Mouse (Mus musculus) stomach, embryonic 15.5 days (tissue): Measurements from ENCODE around the gene H2-Ke6. TPM values are rescaled to one million over a fixed set of nuclear protein-coding genes. Genes with fewer than 3 reads are reported as not detected.
"Not testable (repeated sequence)": the region's sequence is repeated elsewhere in the genome, so short reads cannot be mapped to it uniquely, and the experiment has no call there.

ENCODE experiments used
- ATAC-seq: fragments of 200-750 bp; cut with Nextera tagmentation; 2 replicates; pipeline ENCODE4 v1.8.0; 2017; ENCODE audit warnings: low read depth, moderate number of reproducible peaks, moderate TSS enrichment; ENCODE audit not compliant: insufficient read depth, low FRiP score
- H3K27ac ChIP-seq: fragments of 300-500 bp; sonication (generic); 2 replicates; pipeline ENCODE4 v1.5.1; 2015; ENCODE audit warnings: mild to moderate bottlenecking, inconsistent platforms
- H3K27me3 ChIP-seq: fragments of 300-500 bp; sonication (generic); replicated peaks from 2 replicates; pipeline ENCODE4 v1.6.1; 2015; ENCODE audit warnings: inconsistent platforms
- H3K36me3 ChIP-seq: fragments of 300-500 bp; sonication (generic); 2 replicates; pipeline ENCODE4 v1.6.1; 2015; ENCODE audit warnings: inconsistent platforms
- H3K4me1 ChIP-seq: fragments of 300-500 bp; sonication (generic); 2 replicates; pipeline ENCODE4 v1.6.1; 2015; ENCODE audit warnings: inconsistent platforms
- H3K4me2 ChIP-seq: fragments of 300-500 bp; sonication (generic); 2 replicates; pipeline ENCODE4 v1.6.1; 2015; ENCODE audit warnings: mild to moderate bottlenecking, inconsistent platforms
- H3K4me3 ChIP-seq: fragments of 300-500 bp; sonication (generic); replicated peaks from 2 replicates; pipeline ENCODE4 v1.5.1; 2015; ENCODE audit warnings: inconsistent platforms
- H3K9ac ChIP-seq: fragments of 300-500 bp; sonication (generic); 2 replicates; pipeline ENCODE4 v1.6.1; 2015; ENCODE audit warnings: inconsistent platforms
- H3K9me3 ChIP-seq: fragments of 300-500 bp; sonication (generic); 2 replicates; pipeline ENCODE4 v1.6.1; 2016; ENCODE audit warnings: inconsistent platforms
- WGBS: fragments of 180-500 bp; shearing (Covaris S2); methylation state at CpG from one replicate; pipeline ENCODE4 v1.1.7; 2015; 5-methylcytosine and 5-hydroxymethylcytosine counted together
- polyA plus RNA-seq: library from polyadenylated mRNA; unstranded; fragments of >200 nt; fragmentation: Nextera tagmentation; extraction: Ambion mirVana; gene quantifications from 2 replicates; pipeline ENCODE4 v1.2.1, GENCODE M21; 2015

H2-Ke6 gene
- polyA plus RNA-seq, 1 experiment from 2014 or later = 50.8 TPM

DNA sequence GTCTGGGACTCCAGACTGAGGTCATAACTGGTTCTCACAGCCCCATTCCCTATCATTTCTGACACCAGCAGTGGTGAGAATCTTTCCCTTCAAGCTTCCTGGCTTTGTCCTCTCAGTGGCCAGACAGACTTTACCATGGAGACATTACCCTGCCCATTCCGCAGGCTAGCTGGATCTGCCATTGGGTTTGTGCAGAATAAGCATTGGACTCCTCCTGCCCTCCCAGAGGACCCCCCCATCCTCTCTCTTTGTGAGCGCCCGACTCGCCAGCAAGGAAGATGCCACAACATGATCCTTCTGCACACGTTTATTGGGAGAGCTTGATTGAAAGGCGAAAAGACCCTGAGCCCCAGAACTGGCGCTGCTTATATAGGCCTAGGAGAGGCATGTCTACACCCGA is 14.4 kb downstream of the H2-Ke6 start:
- Histone ChIP-seq H3K4me2 (no peak overlapping the region), H3K4me1 (no peaks in the 10 kb centered on the region), H3K9me3 (no peaks in the 10 kb centered on the region), H3K36me3 (no peaks in the 10 kb centered on the region), H3K4me3 (no peak overlapping the region), H3K9ac (no peak overlapping the region), H3K27ac (no peak overlapping the region), H3K27me3 (no peaks in the 10 kb centered on the region)
- 93% methylated on average over 8 of the region's 8 CpGs for WGBS
- ATAC-seq = no peak

DNA sequence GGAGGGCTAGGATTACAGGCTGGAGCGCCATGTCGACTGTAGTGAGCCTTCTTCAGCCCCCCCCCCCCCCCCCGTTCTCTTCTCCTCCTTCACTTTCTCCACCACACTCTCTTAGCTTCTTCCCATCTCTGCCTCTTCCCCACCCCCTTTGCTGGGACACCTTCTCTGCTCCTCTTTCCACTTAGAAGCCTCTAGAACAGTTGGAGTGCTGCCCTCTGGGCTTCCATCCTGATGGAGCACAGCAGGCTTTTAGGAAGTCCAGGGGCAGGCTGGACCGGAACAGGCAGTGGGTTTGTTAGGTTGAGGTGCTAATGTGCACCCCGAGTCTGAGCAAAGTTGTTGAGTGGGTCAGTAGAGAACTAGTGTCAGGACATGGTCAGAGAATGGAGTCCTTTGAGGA is 17.7 kb downstream of the H2-Ke6 start:
- H3K27me3 ChIP-seq = no peaks in the 10 kb centered on the region
- no peaks in the 10 kb centered on the region for H3K4me1 ChIP-seq
- no peak for ATAC-seq
- no peak overlapping the region for H3K4me3 ChIP-seq
- H3K9ac ChIP-seq = no peak overlapping the region
- H3K9me3 ChIP-seq = no peaks in the 10 kb centered on the region
- H3K36me3 ChIP-seq = no peaks in the 10 kb centered on the region
- no peak overlapping the region for H3K27ac ChIP-seq
- H3K4me2 ChIP-seq = no peak overlapping the region
- WGBS = 59% methylated on average over 5 of the region's 5 CpGs

DNA sequence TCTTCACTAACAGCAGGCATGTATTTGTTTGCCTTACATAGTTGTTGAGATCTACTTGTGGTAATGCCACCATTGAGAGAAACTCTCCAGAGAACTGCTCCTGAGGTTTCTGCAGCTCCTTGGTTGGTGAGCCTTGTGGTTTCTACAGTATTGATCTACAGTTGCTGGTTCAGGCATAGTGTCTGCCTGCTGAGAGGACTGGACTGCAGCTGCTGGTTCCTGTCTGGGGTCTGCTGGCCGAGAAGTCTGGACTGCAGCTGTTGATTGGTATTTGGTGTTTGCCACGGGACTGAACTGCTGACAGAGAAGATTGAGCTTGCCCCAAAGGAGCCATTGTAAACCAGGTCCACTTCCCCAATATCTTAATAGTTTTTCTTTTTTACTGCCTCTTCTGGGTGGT is 21.3 kb downstream of the H2-Ke6 start:
- H3K9ac ChIP-seq = no peak overlapping the region
- no peaks in the 10 kb centered on the region for H3K9me3 ChIP-seq
- H3K4me2 ChIP-seq = no peak overlapping the region
- 35% methylated on average over 2 of the region's 2 CpGs for WGBS
- ATAC-seq = no peak
- no peaks in the 10 kb centered on the region for H3K36me3 ChIP-seq
- no peak overlapping the region for H3K27ac ChIP-seq
- peaks cover 5% of the 10 kb centered on the region; the same call in 1 of the 2 replicates for H3K27me3 ChIP-seq
- no peak overlapping the region for H3K4me3 ChIP-seq
- H3K4me1 ChIP-seq = no peaks in the 10 kb centered on the region

DNA sequence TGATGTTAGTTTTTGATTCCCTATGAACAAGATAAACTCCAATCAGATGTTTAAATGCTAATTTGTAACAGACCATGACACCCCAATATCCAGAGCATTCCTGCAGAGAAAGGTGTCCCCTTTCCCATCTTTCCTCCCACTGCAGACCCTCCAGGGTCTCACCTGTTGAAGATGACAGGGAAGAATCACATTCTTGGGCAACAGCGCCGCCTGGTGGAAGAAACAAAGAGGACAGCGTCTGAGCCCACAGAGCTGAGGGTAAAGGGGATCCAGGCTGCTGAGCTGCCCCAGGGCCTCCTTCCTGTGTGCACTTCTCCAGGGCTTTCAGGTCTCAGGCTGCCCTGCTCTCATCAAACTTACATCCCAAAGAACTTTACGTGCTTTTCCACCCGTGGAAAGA is 24.4 kb downstream of the H2-Ke6 start:
- Histone ChIP-seq H3K4me3 (no peak overlapping the region), H3K4me2 (no peak overlapping the region), H3K36me3 (no peaks in the 10 kb centered on the region), H3K27me3 (peaks cover 17% of the 10 kb centered on the region; the same call in 1 of the 2 replicates), H3K9me3 (no peaks in the 10 kb centered on the region), H3K4me1 (peaks cover 8% of the 10 kb centered on the region), H3K27ac (no peak overlapping the region), H3K9ac (no peak overlapping the region)
- ATAC-seq = no peak
- 7% methylated on average over 5 of the region's 5 CpGs for WGBS

DNA sequence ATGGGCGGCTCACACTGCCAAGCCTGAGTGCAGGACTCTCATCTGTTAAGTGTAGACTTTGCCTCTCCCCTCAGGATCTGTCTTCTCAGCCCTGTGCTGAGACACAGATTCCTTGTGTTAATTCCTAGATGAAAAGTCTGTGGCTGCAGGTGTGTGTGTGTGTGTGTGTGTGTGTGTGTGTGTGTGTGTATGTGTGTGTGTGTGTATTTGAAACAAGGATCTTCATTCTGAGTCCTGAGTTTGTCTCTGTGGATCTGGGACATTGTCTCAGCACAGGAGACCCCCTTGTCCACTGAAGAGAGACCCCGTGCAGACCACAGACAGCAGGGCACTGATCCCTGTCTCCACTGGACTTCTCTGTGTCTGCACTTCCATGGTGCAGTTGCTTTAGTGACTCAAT is 27.1 kb downstream of the H2-Ke6 start:
- not testable (repeated sequence) for H3K9me3 ChIP-seq, ATAC-seq, H3K27ac ChIP-seq, H3K9ac ChIP-seq, H3K36me3 ChIP-seq, H3K4me1 ChIP-seq
- peaks cover 19% of the 10 kb centered on the region; the same call in 1 of the 2 replicates for H3K27me3 ChIP-seq
- WGBS = 52% methylated on average over 2 of the region's 2 CpGs
- peak overlapping the region; percentile 100 for H3K4me2 ChIP-seq
- H3K4me3 ChIP-seq = peak overlapping the region; percentile 59; the same call in 1 of the 2 replicates

DNA sequence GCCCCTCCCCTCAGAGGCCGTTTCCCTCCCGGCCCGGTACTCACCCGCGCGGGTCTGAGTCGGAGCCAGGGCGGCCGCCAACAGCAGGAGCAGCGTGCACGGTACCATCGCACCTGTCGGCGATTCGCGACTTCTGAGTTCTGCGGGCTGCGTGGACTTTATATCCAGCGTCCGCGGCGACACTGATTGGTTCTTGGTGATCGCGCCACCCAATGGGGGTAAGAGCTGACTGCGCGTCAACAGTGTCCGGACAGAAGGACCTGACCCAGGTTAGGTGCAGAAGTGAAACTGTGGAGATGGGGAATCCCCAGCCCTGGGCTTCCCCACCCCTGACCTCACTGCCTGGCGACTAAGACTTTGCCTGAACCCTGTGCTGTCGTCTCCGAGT is 27.7 kb downstream of the H2-Ke6 start, which contains the start of gene H2-K1:
H2-K1 (minus strand) TSS at position 198 of the 388 bp plus-strand sequence.
- H3K27ac ChIP-seq = no peak within 1 kb of the TSS
- H3K36me3 ChIP-seq = no peaks in the 10 kb centered on the region
- peak; percentile 95 for ATAC-seq
- peaks cover 8% of the 10 kb centered on the region for H3K4me1 ChIP-seq
- peak within 1 kb of the TSS; percentile 100 for H3K4me2 ChIP-seq
- H3K9me3 ChIP-seq = no peaks in the 10 kb centered on the region
- peak within 1 kb of the TSS; percentile 60 for H3K9ac ChIP-seq
- under 1% methylated on average over 28 of the region's 30 CpGs for WGBS
- H3K27me3 ChIP-seq = peaks cover 19% of the 10 kb centered on the region; the same call in 1 of the 2 replicates
- H3K4me3 ChIP-seq = peak within 1 kb of the TSS; percentile 59

DNA sequence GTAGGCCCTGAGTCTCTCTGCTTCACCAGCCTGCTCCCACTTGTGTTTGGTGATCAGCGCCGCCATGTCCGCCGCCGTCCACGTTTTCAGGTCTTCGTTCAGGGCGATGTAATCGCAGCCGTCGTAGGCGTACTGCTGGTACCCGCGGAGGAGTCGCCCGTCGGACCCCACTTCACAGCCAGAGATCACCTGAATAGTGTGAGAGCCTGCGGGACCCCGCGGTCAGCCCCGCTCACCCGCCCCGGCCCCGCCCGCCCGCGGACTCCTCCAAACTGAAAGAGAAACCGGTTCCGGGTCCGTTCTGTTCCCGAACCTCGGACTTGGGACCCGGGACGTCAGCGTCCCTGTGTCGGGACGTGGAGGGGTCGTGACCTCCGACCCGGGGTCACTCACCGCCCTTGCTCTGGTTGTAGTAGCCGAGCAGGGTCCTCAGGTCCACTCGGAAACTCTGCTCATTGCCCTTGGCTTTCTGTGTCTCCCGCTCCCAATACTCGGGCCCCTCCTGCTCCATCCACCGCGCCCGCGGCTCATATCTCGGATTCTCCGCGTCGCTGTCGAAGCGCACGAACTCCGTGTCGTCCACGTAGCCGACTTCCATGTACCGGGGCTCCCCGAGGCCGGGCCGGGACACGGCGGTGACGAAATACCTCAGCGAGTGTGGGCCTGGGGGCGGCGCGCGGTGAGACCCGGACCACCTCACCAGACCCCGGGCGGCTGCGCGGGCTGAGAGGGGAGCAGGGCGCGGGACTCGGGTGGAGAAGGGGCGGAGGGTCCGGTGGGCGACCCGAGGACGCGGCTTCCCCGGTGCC is 28.3 kb downstream of the H2-Ke6 start:
- peak overlapping the region; percentile 59 for H3K4me3 ChIP-seq
- ATAC-seq = peak; percentile 44; the same call in 1 of the 2 replicates
- H3K9me3 ChIP-seq = no peaks in the 10 kb centered on the region
- 3% methylated on average over 87 of the region's 87 CpGs for WGBS
- peak overlapping the region; percentile 100 for H3K4me2 ChIP-seq
- H3K36me3 ChIP-seq = no peaks in the 10 kb centered on the region
- no peak overlapping the region for H3K27ac ChIP-seq
- H3K27me3 ChIP-seq = peaks cover 19% of the 10 kb centered on the region; the same call in 1 of the 2 replicates
- H3K4me1 ChIP-seq = peaks cover 8% of the 10 kb centered on the region
- peak overlapping the region; percentile 60 for H3K9ac ChIP-seq

DNA sequence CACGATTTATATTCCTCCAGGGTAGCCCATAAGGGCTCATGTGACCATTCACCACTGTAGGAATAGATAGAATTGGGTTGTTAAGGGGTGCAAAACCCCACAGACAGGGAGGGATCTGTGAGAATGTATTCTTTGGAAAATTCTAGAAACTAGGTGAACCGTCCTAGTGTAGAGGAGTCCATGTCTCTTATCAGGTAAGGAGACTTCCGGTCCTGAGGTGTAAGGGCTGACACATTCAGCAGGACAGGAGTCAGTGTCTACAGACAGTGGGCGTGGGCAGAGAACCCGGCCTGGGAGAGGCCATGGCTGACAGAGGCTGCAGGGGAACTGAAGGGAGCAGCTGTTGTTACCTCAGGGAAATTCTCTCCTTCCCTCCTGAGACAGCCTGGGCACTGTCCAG is 29.2 kb downstream of the H2-Ke6 start:
- H3K9ac ChIP-seq, H3K4me3 ChIP-seq, H3K36me3 ChIP-seq, H3K9me3 ChIP-seq, H3K4me1 ChIP-seq, H3K4me2 ChIP-seq, H3K27ac ChIP-seq, ATAC-seq: not testable (repeated sequence)
- peaks cover 19% of the 10 kb centered on the region; the same call in 1 of the 2 replicates for H3K27me3 ChIP-seq
- WGBS = 40% methylated on average over 5 of the region's 5 CpGs

DNA sequence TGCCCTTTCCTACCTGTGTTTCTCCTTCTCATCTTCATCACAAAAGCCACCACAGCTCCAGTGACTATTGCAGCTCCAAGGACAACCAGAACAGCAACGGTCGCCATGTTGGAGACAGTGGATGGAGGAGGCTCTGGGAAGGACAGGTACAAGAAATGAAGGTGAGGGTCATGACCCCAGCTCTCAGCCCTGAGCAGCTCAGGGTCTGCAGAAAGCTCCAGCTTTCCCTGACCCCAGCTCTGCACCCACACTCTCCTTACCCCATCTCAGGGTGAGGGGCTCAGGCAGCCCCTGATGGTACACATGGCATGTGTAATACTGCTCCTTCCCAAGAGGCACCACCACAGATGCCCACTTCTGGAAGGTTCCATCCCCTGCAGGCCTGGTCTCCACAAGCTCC is 30.8 kb downstream of the H2-Ke6 start:
- not testable (repeated sequence) for ATAC-seq, H3K4me2 ChIP-seq, H3K27ac ChIP-seq, H3K36me3 ChIP-seq, H3K4me3 ChIP-seq, H3K9me3 ChIP-seq, H3K4me1 ChIP-seq, H3K9ac ChIP-seq
- H3K27me3 ChIP-seq = peaks cover 19% of the 10 kb centered on the region; the same call in 1 of the 2 replicates
- 88% methylated on average over 2 of the region's 2 CpGs for whole genome bisulfite sequencing

DNA sequence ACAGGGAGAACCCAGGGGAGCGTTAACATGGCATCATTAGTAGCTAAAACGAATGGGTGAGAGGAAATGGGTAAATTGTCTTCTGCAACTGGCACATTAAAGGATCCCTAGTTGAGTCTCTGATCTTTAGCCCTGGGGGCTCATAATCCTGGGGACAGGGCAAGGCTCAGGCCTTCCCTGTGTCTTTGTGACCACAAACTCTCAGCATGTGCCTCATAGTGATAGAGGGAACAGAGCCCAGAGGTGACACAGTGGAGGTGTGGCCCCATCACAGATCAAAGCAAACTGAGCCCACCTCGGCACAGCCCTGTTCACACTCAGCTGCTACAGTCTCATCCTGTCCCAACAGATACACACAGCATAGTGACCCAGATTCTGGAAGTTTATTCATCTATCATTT is 32.2 kb downstream of the H2-Ke6 start:
- Histone ChIP-seq H3K27me3 (peaks cover 7% of the 10 kb centered on the region; the same call in 1 of the 2 replicates), H3K4me1 (peaks cover 8% of the 10 kb centered on the region), H3K4me2 (no peak overlapping the region), H3K27ac (no peak overlapping the region), H3K4me3 (no peak overlapping the region), H3K36me3 (no peaks in the 10 kb centered on the region), H3K9me3 (no peaks in the 10 kb centered on the region), H3K9ac (no peak overlapping the region)
- WGBS = 35% methylated on average over 3 of the region's 3 CpGs
- ATAC-seq = no peak

DNA sequence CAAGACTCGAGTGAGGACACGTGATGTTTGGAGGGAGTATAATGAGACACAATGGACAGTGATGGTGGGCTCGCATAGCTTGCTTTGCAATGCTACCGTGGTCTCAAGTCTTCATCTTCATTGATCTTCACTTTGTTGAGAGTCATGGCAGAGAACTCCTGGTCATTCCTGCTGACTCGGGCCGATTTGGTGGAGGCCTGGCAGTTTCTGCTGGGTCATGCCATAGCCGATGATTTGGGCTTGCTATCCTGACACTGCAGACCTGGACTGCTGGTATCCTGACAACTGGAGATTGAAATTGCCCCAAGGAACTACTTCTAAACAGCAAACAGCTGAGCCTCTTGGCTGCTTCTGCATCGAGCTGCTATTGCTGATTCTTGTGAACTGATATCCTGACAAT is 32.9 kb downstream of the H2-Ke6 start:
- no peak for ATAC-seq

DNA sequence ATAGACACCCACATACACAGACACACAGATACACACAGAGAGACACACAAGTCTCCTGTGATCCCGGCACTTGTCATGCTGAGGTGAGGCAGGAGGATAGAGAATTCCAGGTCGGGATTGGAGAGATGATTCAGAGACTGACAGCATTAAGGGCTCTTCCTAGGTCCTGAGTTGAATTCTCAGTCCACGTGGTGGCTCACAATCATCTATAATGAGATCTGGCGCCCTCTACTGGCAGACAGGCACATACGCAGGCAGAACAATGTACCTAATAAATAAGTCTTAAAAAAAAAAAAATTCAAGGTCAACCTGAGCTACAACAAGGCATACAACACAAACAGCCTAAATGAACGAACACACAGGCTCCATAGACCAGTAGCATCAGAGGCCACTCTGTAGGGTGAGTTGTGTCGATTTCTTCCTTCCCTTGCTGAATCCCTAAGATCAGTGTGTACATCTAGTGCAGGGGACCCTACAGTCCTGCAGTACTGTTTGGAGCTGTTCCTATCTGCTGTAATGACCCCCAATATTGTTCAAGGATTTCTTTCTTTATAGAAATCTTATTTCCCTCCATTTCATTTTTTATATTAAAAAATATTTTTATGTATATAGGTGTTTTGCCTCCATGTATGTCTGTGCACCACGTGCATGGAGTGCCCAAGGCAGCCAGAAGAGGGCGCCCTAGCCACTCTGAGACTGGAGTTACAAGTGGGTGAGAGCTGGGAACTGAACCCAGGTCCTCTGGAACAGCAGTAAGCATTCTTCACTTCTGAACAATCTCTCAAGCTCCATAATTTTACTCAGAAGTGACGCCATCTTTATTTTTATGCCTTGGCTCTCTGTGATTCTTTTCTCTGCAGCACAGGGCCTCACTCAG is 35.8 kb downstream of the H2-Ke6 start:
- no peak overlapping the region for H3K27ac ChIP-seq
- H3K27me3 ChIP-seq = 0 out of 2 replicates have a peak, but pooled peaks cover 6% of the 10 kb centered on the region
- no peak overlapping the region for H3K4me2 ChIP-seq
- no peaks in the 10 kb centered on the region for H3K9me3 ChIP-seq
- no peak for ATAC-seq
- no peak overlapping the region for H3K4me3 ChIP-seq
- no peak overlapping the region for H3K9ac ChIP-seq
- H3K4me1 ChIP-seq = no peaks in the 10 kb centered on the region
- no peaks in the 10 kb centered on the region for H3K36me3 ChIP-seq
- WGBS = 30% methylated on average over 10 of the region's 10 CpGs

More for the DNA sequence above, 32.9 kb downstream of the H2-Ke6 start:
- Histone ChIP-seq H3K27ac (no peak overlapping the region), H3K27me3 (peaks cover 5% of the 10 kb centered on the region; the same call in 1 of the 2 replicates), H3K9me3 (no peaks in the 10 kb centered on the region), H3K4me3 (no peak overlapping the region), H3K4me1 (peaks cover 7% of the 10 kb centered on the region), H3K9ac (no peak overlapping the region), H3K36me3 (no peaks in the 10 kb centered on the region), H3K4me2 (no peak overlapping the region)
- 90% methylated on average over 8 of the region's 8 CpGs for WGBS
